Mouse (Mus musculus): Measurements from ENCODE around the gene Pcca.

The Pcca gene

GRCm38 (mm10) chr14:122534017-122534924, at the start of gene Pcca:
TSS of gene Pcca (plus strand) at chr14:122534324.
- no peak for DNase-seq (ENCODE audit: low read depth)

DNA sequence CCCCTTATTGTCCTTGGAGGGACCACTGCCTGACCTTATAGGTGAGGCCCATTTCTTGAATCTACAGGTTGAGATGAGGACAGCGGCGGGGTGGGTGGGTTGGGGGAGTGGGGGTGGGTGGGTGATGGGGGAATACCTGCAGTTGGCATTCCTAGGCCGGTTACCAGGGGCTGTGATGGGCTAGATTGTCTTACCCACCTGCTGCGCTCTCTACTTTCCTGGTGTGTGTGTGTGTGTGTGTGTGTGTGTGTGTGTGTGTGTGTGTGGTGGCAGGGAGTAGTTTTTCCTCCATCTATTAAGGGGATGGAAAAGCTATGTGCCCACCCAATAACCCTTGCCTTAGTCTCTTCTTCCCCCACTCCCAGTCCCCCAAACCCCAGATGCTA, 49.7 kb upstream of the Pcca start:
- no peak for DNase-seq (ENCODE audit: low read depth)

- DNase-seq (ENCODE audit: low read depth), result no peak
Measured at GRCm38 (mm10) chr14:122484844-122485551, 49.1 kb upstream of the Pcca start.

GRCm38 (mm10) chr14:122485635-122486181, 48.4 kb upstream of the Pcca start:
- DNase-seq (ENCODE audit: low read depth), result no peak

DNA sequence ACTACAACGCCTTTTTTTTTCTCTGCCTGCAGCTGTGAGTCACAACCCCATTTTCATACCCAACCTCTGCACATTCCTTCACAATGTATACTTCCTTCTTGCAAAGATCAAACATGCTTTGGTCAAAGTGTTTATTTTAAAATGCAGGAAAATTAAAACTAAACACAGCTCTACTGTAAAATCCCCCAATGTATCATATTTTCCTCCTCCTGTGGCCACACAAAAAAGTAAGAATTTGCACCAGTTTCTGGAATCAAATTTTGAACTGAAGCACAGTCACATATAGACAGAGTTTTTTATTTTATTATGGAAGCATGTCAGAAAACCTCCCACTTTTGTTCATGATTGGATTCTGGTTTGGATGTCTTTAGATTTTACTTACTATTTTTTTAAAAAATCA, 47.5 kb upstream of the Pcca start:
- no peak for DNase-seq (ENCODE audit: low read depth)

- DNase-seq (ENCODE audit: low read depth), result no peak
Measured at GRCm38 (mm10) chr14:122487366-122487765, 46.8 kb upstream of the Pcca start.

- DNase-seq (ENCODE audit: low read depth), result no peak
Measured at GRCm38 (mm10) chr14:122489041-122489440, 45.1 kb upstream of the Pcca start.

DNA sequence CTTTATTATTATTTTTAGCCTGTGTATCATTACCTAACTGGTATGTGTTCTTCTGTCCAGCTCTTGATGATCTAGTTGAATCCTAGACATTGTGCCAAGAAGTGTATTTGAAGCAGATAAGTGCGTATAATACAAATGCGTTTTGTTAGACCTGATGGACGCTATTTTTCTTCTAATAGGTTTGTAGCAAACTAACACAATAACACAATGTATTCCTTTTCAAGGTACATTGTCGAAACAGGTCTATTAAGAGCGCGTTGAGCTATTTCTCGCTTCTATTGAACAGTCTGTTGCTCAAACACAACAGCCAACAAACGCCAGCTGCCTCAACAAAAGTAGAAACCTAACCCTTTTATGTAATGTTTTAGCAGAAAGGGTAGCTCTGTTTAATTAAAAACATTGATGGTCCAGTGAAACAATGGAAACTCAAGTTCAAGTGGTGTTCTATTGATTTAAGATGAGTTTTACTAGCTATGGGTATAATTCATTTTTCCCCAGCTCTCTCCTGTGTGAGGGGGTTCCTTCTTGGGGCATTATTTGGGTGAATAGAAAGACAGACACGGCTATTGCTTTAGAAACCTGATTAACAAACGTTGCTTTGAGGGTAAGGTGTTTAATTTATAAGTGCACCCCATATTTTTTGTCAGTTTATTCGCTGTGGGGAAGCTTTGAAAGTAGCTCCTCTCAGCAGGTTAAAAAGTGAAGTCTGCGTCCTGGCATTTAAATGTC, 44.3 kb upstream of the Pcca start:
- no peak for DNase-seq (ENCODE audit: low read depth)

- no peak for DNase-seq (ENCODE audit: low read depth)
Measured at GRCm38 (mm10) chr14:122490441-122491328, 43.4 kb upstream of the Pcca start, which contains the start of gene Gm10837. TSS of gene Gm10837 (plus strand) at chr14:122490586.

- DNase-seq (ENCODE audit: low read depth), result no peak
Measured at GRCm38 (mm10) chr14:122491521-122491920, 42.6 kb upstream of the Pcca start.

GRCm38 (mm10) chr14:122492015-122492414, 42.1 kb upstream of the Pcca start:
- no peak for DNase-seq (ENCODE audit: low read depth)

DNA sequence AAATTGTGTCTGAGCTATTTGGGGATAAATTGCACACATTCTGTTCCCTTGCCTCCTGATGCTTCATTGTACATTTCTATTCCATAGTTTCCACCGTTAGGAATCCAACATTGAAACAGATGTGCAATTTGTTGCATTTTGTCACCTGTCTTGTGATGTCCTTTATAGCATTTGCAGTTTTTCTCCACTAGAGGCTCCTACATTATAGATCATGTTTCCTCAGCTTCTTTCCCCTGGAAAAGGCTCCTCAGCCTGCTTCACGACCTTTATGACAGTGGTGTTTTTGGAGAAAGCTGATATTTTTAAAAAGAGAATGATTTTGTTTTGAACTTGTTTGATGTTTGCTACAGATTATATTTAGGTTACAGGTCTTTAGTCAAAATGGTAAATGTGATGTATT, 25.1 kb upstream of the Pcca start:
- DNase-seq (ENCODE audit: low read depth), result no peak

DNA sequence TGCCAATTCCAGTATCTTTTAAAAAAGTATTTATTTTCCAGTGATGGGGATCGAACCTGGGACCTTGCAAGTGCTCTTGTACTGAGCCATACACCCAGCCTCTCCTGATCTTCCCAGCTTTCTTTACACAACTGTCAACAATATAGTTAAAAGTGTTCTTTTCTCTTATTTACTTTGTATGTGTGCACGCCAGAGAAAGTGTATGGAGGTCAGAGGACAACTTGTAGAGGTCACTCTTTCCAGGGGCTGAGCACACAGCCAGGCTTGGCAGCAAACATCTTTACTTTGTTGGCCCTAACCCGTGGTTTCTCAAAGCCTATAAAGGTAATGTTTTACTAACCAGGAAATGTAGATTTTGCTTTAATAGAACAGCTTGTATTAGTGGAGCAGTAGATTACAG, 22.6 kb upstream of the Pcca start:
- DNase-seq (ENCODE audit: low read depth), result no peak

- DNase-seq (ENCODE audit: low read depth), result no peak
Measured at GRCm38 (mm10) chr14:122513511-122514036, 20.6 kb upstream of the Pcca start.

GRCm38 (mm10) chr14:122528475-122528874, 5.6 kb upstream of the Pcca start:
- no peak for DNase-seq (ENCODE audit: low read depth)

- DNase-seq (ENCODE audit: low read depth), result no peak
Measured at GRCm38 (mm10) chr14:122535986-122536385, 1.9 kb downstream of the Pcca start.

GRCm38 (mm10) chr14:122548421-122548820, 14.3 kb downstream of the Pcca start:
- DNase-seq (ENCODE audit: low read depth), result no peak

DNA sequence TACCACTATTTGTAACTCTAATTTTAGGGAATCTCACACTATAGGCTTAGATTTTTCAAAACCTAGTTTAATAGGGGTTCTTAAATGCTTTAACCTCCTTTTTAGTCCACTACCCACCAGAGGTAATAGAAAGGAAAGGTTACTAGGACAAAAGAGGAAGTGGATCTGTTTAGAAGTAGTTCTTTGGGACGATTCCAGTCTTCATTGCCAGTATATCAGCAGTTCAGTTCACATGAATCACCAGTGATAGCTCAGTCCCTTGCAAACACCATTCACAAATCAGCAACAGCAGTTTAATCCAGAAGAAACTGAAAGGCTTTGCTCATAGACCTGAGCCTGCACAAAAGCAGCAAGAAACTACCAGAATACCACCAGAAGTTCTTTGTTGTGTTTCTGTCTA, 14.8 kb downstream of the Pcca start:
- no peak for DNase-seq (ENCODE audit: low read depth)

GRCm38 (mm10) chr14:122552761-122553445, 18.8 kb downstream of the Pcca start:
- DNase-seq (ENCODE audit: low read depth), result no peak

GRCm38 (mm10) chr14:122557353-122557752, 23.2 kb downstream of the Pcca start:
- DNase-seq (ENCODE audit: low read depth), result peak; percentile 42
